Mouse (Mus musculus): ENCODE results near the gene Kcnd3. TPM values are rescaled to one million over a fixed set of nuclear protein-coding genes. Genes with fewer than 3 reads are reported as not detected.

Kcnd3 gene
- polyA plus RNA-seq, 1 experiment from 2014 or later, result 0.58 TPM

- peak; percentile 46 for DNase-seq (ENCODE audit: low spot score)
- Histone ChIP-seq H3K4me1 (peaks cover 13% of the 10 kb centered on the region), H3K27me3 (ENCODE audit: insufficient read depth, poor library complexity, severe bottlenecking) (no peaks in the 10 kb centered on the region), H3K4me3 (no peak overlapping the region), H3K27ac (0 out of 2 replicates have a peak overlapping the region, but pooled peaks have one; percentile 18), H3K36me3 (no peaks in the 10 kb centered on the region), H3K9me3 (no peaks in the 10 kb centered on the region)
- WGBS, result 48% methylated on average over 2 of the region's 2 CpGs
Observed at GRCm38 (mm10) chr3:105660530-105660929, 208.4 kb downstream of the Kcnd3 start.

- Histone ChIP-seq H3K36me3 (no peaks in the 10 kb centered on the region), H3K4me1 (peaks cover 13% of the 10 kb centered on the region), H3K4me3 (no peak overlapping the region), H3K9me3 (no peaks in the 10 kb centered on the region), H3K27ac (no peak overlapping the region), H3K27me3 (ENCODE audit: insufficient read depth, poor library complexity, severe bottlenecking) (peaks cover 9% of the 10 kb centered on the region; the same call in 1 of the 2 replicates)
- DNase-seq (ENCODE audit: low spot score), result no peak
- 75% methylated on average over 8 of the region's 8 CpGs for WGBS
Observed at GRCm38 (mm10) chr3:105663043-105663442, 210.9 kb downstream of the Kcnd3 start.

- peak; percentile 59 for DNase-seq (ENCODE audit: low spot score)
- WGBS, result 74% methylated on average over 9 of the region's 9 CpGs
- H3K27me3 ChIP-seq (ENCODE audit: insufficient read depth, poor library complexity, severe bottlenecking), result peaks cover 11% of the 10 kb centered on the region; the same call in 1 of the 2 replicates
Observed at GRCm38 (mm10) chr3:105665105-105665765, 213.1 kb downstream of the Kcnd3 start.

GRCm38 (mm10) chr3:105666996-105667523, 214.9 kb downstream of the Kcnd3 start:
- Histone ChIP-seq H3K36me3 (no peaks in the 10 kb centered on the region), H3K9me3 (no peaks in the 10 kb centered on the region), H3K27me3 (ENCODE audit: insufficient read depth, poor library complexity, severe bottlenecking) (peaks cover 11% of the 10 kb centered on the region; the same call in 1 of the 2 replicates), H3K4me3 (no peak overlapping the region), H3K27ac (no peak overlapping the region), H3K4me1 (no peaks in the 10 kb centered on the region)
- DNase-seq (ENCODE audit: low spot score), result peak; percentile 51
- WGBS, result 54% methylated on average over 4 of the region's 4 CpGs

More at GRCm38 (mm10) chr3:105665105-105665765, 213.1 kb downstream of the Kcnd3 start:
- Histone ChIP-seq H3K4me1 (peaks cover 13% of the 10 kb centered on the region), H3K36me3 (no peaks in the 10 kb centered on the region), H3K4me3 (no peak overlapping the region), H3K27ac (no peak overlapping the region), H3K9me3 (no peaks in the 10 kb centered on the region)

- Histone ChIP-seq H3K4me1 (no peaks in the 10 kb centered on the region), H3K36me3 (no peaks in the 10 kb centered on the region), H3K27me3 (ENCODE audit: insufficient read depth, poor library complexity, severe bottlenecking) (peaks cover 11% of the 10 kb centered on the region; the same call in 1 of the 2 replicates), H3K9me3 (no peaks in the 10 kb centered on the region), H3K27ac (no peak overlapping the region), H3K4me3 (no peak overlapping the region)
- DNase-seq (ENCODE audit: low spot score), result peak; percentile 56
- WGBS, result 40% methylated on average over 9 of the region's 9 CpGs
Observed at GRCm38 (mm10) chr3:105668161-105668560, 216.0 kb downstream of the Kcnd3 start.

GRCm38 (mm10) chr3:105669776-105670175, 217.6 kb downstream of the Kcnd3 start:
- H3K4me1 ChIP-seq, result no peaks in the 10 kb centered on the region
- 75% methylated on average over 3 of the region's 3 CpGs for WGBS
- H3K27ac ChIP-seq, result no peak overlapping the region
- DNase-seq (ENCODE audit: low spot score), result peak; percentile 24
- no peaks in the 10 kb centered on the region for H3K9me3 ChIP-seq
- H3K27me3 ChIP-seq (ENCODE audit: insufficient read depth, poor library complexity, severe bottlenecking), result peaks cover 11% of the 10 kb centered on the region; the same call in 1 of the 2 replicates
- no peaks in the 10 kb centered on the region for H3K36me3 ChIP-seq
- H3K4me3 ChIP-seq, result no peak overlapping the region

GRCm38 (mm10) chr3:105670801-105671200, 218.7 kb downstream of the Kcnd3 start:
- H3K9me3 ChIP-seq, result no peaks in the 10 kb centered on the region
- H3K27me3 ChIP-seq (ENCODE audit: insufficient read depth, poor library complexity, severe bottlenecking), result peaks cover 11% of the 10 kb centered on the region; the same call in 1 of the 2 replicates
- H3K36me3 ChIP-seq, result no peaks in the 10 kb centered on the region
- H3K4me3 ChIP-seq, result no peak overlapping the region
- no peaks in the 10 kb centered on the region for H3K4me1 ChIP-seq
- DNase-seq (ENCODE audit: low spot score), result peak; percentile 58
- no peak overlapping the region for H3K27ac ChIP-seq
- 81% methylated on average over 1 of the region's 1 CpGs for WGBS

- H3K4me1 ChIP-seq, result no peaks in the 10 kb centered on the region
- no peaks in the 10 kb centered on the region for H3K9me3 ChIP-seq
- no peak overlapping the region for H3K4me3 ChIP-seq
- H3K27ac ChIP-seq, result no peak overlapping the region
- 17% methylated on average over 7 of the region's 7 CpGs for WGBS
- DNase-seq (ENCODE audit: low spot score), result peak; percentile 77
- no peaks in the 10 kb centered on the region for H3K27me3 ChIP-seq (ENCODE audit: insufficient read depth, poor library complexity, severe bottlenecking)
- H3K36me3 ChIP-seq, result peaks cover 21% of the 10 kb centered on the region
Observed at GRCm38 (mm10) chr3:105674595-105675218, 222.6 kb downstream of the Kcnd3 start.

GRCm38 (mm10) chr3:105675932-105676331, 223.8 kb downstream of the Kcnd3 start:
- 53% methylated on average over 2 of the region's 2 CpGs for WGBS

GRCm38 (mm10) chr3:105680346-105680745, 228.2 kb downstream of the Kcnd3 start:
- H3K9me3 ChIP-seq, result no peaks in the 10 kb centered on the region
- H3K27me3 ChIP-seq (ENCODE audit: insufficient read depth, poor library complexity, severe bottlenecking), result no peaks in the 10 kb centered on the region
- H3K27ac ChIP-seq, result no peak overlapping the region
- peak; percentile 20 for DNase-seq (ENCODE audit: low spot score)
- 93% methylated on average over 7 of the region's 7 CpGs for WGBS
- peaks cover 63% of the 10 kb centered on the region for H3K36me3 ChIP-seq
- H3K4me1 ChIP-seq, result no peaks in the 10 kb centered on the region
- no peak overlapping the region for H3K4me3 ChIP-seq

More at GRCm38 (mm10) chr3:105675932-105676331, 223.8 kb downstream of the Kcnd3 start:
- Histone ChIP-seq H3K9me3 (no peaks in the 10 kb centered on the region), H3K4me3 (no peak overlapping the region), H3K27me3 (ENCODE audit: insufficient read depth, poor library complexity, severe bottlenecking) (no peaks in the 10 kb centered on the region), H3K27ac (no peak overlapping the region), H3K36me3 (peaks cover 33% of the 10 kb centered on the region), H3K4me1 (no peaks in the 10 kb centered on the region)
- peak; percentile 24 for DNase-seq (ENCODE audit: low spot score)

GRCm38 (mm10) chr3:105686394-105687323, 234.5 kb downstream of the Kcnd3 start:
- Histone ChIP-seq H3K27me3 (ENCODE audit: insufficient read depth, poor library complexity, severe bottlenecking) (no peaks in the 10 kb centered on the region), H3K4me1 (peaks cover 10% of the 10 kb centered on the region), H3K27ac (peak overlapping the region; percentile 95), H3K4me3 (peak overlapping the region; percentile 96), H3K9me3 (no peaks in the 10 kb centered on the region), H3K36me3 (peaks cover 26% of the 10 kb centered on the region)
- peak; percentile 20 for DNase-seq (ENCODE audit: low spot score)
- WGBS, result 9% methylated on average over 60 of the region's 60 CpGs

- peaks cover 10% of the 10 kb centered on the region for H3K4me1 ChIP-seq
- H3K27me3 ChIP-seq (ENCODE audit: insufficient read depth, poor library complexity, severe bottlenecking), result no peaks in the 10 kb centered on the region
- no peaks in the 10 kb centered on the region for H3K9me3 ChIP-seq
- peaks cover 20% of the 10 kb centered on the region for H3K36me3 ChIP-seq
- peak within 1 kb of the TSS; percentile 96 for H3K4me3 ChIP-seq
- under 1% methylated on average over 72 of the region's 72 CpGs for WGBS
- H3K27ac ChIP-seq, result peak within 1 kb of the TSS; percentile 95
- DNase-seq (ENCODE audit: low spot score), result peak; percentile 98
Observed at GRCm38 (mm10) chr3:105687324-105688060, 235.4 kb downstream of the Kcnd3 start, which contains the start of gene Ddx20. TSS of gene Ddx20 (minus strand) at chr3:105687574.
